Mouse (Mus musculus) testis, adult 2 months (tissue): ENCODE data around the gene Lgals9.

Source experiments
- CTCF ChIP-seq: fragments of 200-500 bp; IDR thresholded peaks from 2 replicates; pipeline ENCODE4 v1.5.1; 2012; ENCODE audit warnings: low read depth, mild to moderate bottlenecking, inconsistent platforms, low read length, moderate library complexity; ENCODE audit not compliant: control insufficient read depth, insufficient read depth, insufficient replicate concordance
- POLR2A ChIP-seq: fragments of 200-500 bp; IDR thresholded peaks from 2 replicates; pipeline ENCODE4 v1.6.1; 2012; ENCODE audit warnings: low read depth, mild to moderate bottlenecking, inconsistent platforms, low read length, moderate library complexity; ENCODE audit not compliant: control insufficient read depth

- no peak for TF ChIP-seq CTCF
- no peak for TF ChIP-seq POLR2A
These were observed 46.7 kb upstream of the Lgals9 start for GRCm38 (mm10) chr11:79031452-79031746.
